Mouse (Mus musculus) G1E (cell line): ENCODE measurements around the gene Krtap3-1. TPM values are rescaled to one million over a fixed set of nuclear protein-coding genes. Genes with fewer than 3 reads are reported as not detected.
"Not testable (repeated sequence)": the region's sequence is repeated elsewhere in the genome, so short reads cannot be mapped to it uniquely, and the experiment has no call there.

Source experiments
- ATAC-seq: 2 replicates; pipeline ENCODE4 v1.8.0; 2016; ENCODE audit warnings: mild to moderate bottlenecking; ENCODE audit not compliant: insufficient number of reproducible peaks, poor library complexity, low FRiP score, severe bottlenecking; ENCODE audit errors: extremely low read depth
- DNase-seq: peaks from one replicate; pipeline ENCODE4 v3.0.0; 2012; ENCODE audit warnings: low spot score
- H3K27me3 ChIP-seq: 2 replicates; pipeline ENCODE4 v1.6.1; 2012; ENCODE audit warnings: mild to moderate bottlenecking, low read length, inconsistent platforms; ENCODE audit not compliant: insufficient read depth
- H3K36me3 ChIP-seq: replicated peaks from 2 replicates; pipeline ENCODE3; 2012; ENCODE audit warnings: mild to moderate bottlenecking, inconsistent platforms
- H3K4me1 ChIP-seq: 2 replicates; pipeline ENCODE4 v1.6.1; 2012; ENCODE audit warnings: low read depth, low read length, inconsistent platforms, mixed read lengths; ENCODE audit not compliant: insufficient read depth
- H3K4me3 ChIP-seq: 2 replicates; pipeline ENCODE4 v1.5.1; 2012; ENCODE audit warnings: low read depth, mild to moderate bottlenecking, inconsistent platforms, low read length, moderate library complexity, mixed read lengths
- H3K9me3 ChIP-seq: replicated peaks from 2 replicates; pipeline ENCODE4 v1.6.1; 2012; ENCODE audit warnings: inconsistent platforms
- CTCF ChIP-seq: IDR thresholded peaks from 2 replicates; pipeline ENCODE4 v1.5.1; 2012; ENCODE audit warnings: low read depth, low read length, inconsistent platforms, mixed read lengths
- GATA1 ChIP-seq: IDR thresholded peaks from 2 replicates; pipeline ENCODE4 v1.6.1; 2012; ENCODE audit warnings: borderline replicate concordance, low read length, inconsistent platforms, mixed read lengths
- GATA2 ChIP-seq: IDR thresholded peaks from 2 replicates; pipeline ENCODE4 v1.6.1; 2012; ENCODE audit warnings: low read depth, low read length, inconsistent platforms, borderline replicate concordance
- POLR2AphosphoS5 ChIP-seq: IDR thresholded peaks from 2 replicates; pipeline ENCODE4 v1.6.1; 2012; ENCODE audit warnings: low read depth, low read length, inconsistent platforms; ENCODE audit not compliant: insufficient replicate concordance
- TAL1 ChIP-seq: conservative IDR thresholded peaks from 2 replicates; pipeline ENCODE4 v1.6.1; 2012; ENCODE audit warnings: low read depth, low read length, inconsistent platforms, mixed read lengths
- polyA plus RNA-seq: library from polyadenylated mRNA; stranded (reverse); fragments of >175 nt; gene quantifications from 2 replicates; pipeline ENCODE4 v1.2.3, GENCODE M21; 2012
- total RNA-seq, 2 experiments: library from RNA; stranded (forward) in 1 of 2; stranded (reverse) in 1 of 2; fragments of 200-1000 nt in 1 of 2; fragments of >200 nt in 1 of 2; fragmentation: Nextera tagmentation in 1 of 2; gene quantifications; 2 replicates each; pipeline ENCODE4 v1.2.3; 2014 to 2017

Gene Krtap3-1
- not detected in 2 replicates for total RNA-seq (2014; fragmentation: Nextera tagmentation)
- not detected in 2 replicates for total RNA-seq (2017)
- not detected in 2 replicates for polyA plus RNA-seq

DNA sequence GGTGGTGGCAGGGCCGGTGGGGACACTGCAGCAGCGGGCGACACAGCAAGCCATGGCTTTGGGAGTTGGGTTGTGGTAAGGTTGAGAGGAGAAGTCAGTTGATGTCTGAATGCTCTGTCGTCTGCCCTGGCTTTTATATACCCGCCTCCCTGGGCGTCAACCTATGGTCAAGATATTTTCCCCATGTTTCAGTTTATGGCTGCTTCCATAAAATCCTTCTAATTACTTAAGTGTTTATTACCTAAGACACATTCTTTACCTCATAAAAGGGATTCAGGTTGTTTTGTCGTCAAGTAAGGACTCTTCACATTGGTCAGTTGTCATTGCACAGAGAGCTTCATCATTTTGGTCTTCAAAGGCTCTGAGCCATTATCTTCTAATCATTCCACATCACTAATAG is at the start of gene Krtap3-1:
Gene Krtap3-1 (minus strand): TSS at position 101 of the 400 bp plus-strand sequence.
- ATAC-seq (no peak), DNase-seq (no peak)
- no peaks in the 10 kb centered on the region for H3K36me3 ChIP-seq
- no peaks in the 10 kb centered on the region for H3K27me3 ChIP-seq
- peaks cover 12% of the 10 kb centered on the region for H3K9me3 ChIP-seq
- TF ChIP-seq GATA2 (no peak), CTCF (no peak), POLR2AphosphoS5 (no peak), GATA1 (no peak), TAL1 (no peak)
- no peaks in the 10 kb centered on the region for H3K4me1 ChIP-seq
- no peak within 1 kb of the TSS for H3K4me3 ChIP-seq

DNA sequence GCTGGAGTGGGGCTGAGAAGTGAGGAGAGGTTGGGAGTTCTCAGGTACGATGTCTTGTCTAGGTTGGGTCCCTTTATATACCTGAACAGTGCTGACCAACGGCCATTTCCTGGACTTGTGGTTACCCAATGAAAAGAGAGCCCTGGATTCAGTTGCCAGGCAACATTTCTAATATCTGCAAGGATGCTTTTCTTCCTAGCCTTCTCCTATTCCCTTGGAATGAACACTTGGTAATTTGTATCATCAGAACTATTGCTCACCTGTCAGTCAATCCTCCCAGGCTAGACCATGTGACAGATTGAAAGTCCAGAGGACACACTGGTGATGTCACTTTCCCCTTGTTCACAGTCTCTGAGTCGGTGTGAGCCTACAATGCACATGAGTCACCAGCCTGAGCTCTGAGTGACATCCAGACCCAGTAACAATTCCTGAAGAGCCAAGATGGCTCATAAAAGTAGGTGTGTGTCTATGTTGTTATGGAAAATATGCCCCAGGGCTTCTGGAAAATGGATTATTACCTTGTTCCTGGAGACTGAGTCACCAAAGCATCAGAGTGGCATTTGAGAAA is 48.5 kb upstream of the Krtap3-1 start, which contains the start of gene Krtap2-4:
Gene Krtap2-4 (minus strand): TSS at position 51 of the 568 bp plus-strand sequence.
- DNase-seq (no peak), ATAC-seq (no peak)
- TF ChIP-seq GATA1 (no peak), GATA2 (no peak), CTCF (no peak), TAL1 (no peak), POLR2AphosphoS5 (no peak)
- Histone ChIP-seq H3K9me3 (peaks cover 2% of the 10 kb centered on the region), H3K36me3 (no peaks in the 10 kb centered on the region), H3K27me3 (no peaks in the 10 kb centered on the region), H3K4me3 (no peak within 1 kb of the TSS), H3K4me1 (no peaks in the 10 kb centered on the region)

DNA sequence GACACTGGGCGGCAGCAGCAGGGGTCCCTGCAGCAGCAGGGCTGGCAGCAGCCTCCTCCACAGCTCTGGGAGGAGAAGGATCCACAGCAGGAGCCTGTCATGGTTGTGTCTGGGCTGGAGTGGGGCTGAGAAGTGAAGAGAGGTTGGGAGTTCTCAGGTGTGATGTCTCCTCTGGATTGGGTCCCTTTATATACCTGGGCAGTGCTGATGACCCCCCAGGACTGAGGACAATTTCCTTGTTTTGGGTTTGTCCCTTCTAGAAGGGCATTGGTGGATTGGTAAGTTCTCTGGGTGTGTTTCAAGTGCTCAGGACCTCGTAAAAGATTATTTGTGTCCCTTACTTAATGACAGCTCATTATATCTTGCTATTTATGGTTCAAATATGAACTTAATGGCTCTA is 43.7 kb upstream of the Krtap3-1 start, which contains the start of gene Gm11937:
Gene Gm11937 (minus strand): TSS at position 101 of the 400 bp plus-strand sequence.
- H3K4me1 ChIP-seq, H3K27me3 ChIP-seq, H3K4me3 ChIP-seq, ATAC-seq, H3K36me3 ChIP-seq, DNase-seq: not testable (repeated sequence)
- peaks cover 11% of the 10 kb centered on the region; the same call in 1 of the 2 replicates for H3K9me3 ChIP-seq

DNA sequence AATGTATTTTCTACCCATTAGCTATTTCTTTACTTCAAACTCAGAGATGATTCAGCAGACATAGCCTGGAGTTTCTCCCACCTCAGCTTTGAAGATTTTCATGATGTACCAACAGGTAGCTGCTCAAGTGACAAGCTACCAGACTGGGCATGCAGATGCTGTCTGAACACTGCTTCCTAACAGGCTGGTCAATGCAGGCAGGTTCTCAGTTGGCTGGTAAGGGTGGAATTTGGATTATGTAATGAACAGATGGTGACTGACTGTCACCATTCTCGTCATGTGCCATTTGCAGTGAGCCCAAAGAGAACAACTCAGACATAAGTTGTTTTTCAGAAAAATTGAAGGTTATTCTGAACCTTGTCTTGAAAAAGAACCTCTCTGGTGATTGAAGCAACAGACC is 42.7 kb upstream of the Krtap3-1 start:
- Histone ChIP-seq H3K4me3 (no peak overlapping the region), H3K27me3 (no peaks in the 10 kb centered on the region), H3K36me3 (no peaks in the 10 kb centered on the region), H3K4me1 (no peaks in the 10 kb centered on the region), H3K9me3 (peaks cover 14% of the 10 kb centered on the region)
- TF ChIP-seq GATA2 (no peak), TAL1 (no peak), CTCF (no peak), POLR2AphosphoS5 (no peak), GATA1 (no peak)
- no peak for ATAC-seq
- no peak for DNase-seq

DNA sequence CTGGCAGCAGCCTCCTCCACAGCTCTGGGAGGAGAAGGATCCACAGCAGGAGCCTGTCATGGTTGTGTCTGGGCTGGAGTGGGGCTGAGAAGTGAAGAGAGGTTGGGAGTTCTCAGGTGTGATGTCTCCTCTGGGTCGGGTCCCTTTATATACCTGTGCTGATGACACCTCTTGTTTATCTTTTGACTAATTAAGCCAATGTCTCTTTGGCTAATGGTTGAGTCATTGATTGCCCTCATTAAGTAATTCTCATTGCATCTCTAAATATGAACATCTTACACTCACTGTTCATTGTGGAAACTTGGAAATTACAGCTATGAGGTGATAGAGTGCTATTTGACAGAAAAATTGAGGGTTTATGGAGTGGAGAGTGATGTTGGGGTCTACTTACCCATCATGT is 36.8 kb upstream of the Krtap3-1 start, which contains the start of gene Gm11938:
Gene Gm11938 (minus strand): TSS at position 101 of the 400 bp plus-strand sequence.
- H3K4me1 ChIP-seq, H3K4me3 ChIP-seq, H3K36me3 ChIP-seq, DNase-seq, ATAC-seq, H3K27me3 ChIP-seq: not testable (repeated sequence)
- H3K9me3 ChIP-seq, result peaks cover 12% of the 10 kb centered on the region

DNA sequence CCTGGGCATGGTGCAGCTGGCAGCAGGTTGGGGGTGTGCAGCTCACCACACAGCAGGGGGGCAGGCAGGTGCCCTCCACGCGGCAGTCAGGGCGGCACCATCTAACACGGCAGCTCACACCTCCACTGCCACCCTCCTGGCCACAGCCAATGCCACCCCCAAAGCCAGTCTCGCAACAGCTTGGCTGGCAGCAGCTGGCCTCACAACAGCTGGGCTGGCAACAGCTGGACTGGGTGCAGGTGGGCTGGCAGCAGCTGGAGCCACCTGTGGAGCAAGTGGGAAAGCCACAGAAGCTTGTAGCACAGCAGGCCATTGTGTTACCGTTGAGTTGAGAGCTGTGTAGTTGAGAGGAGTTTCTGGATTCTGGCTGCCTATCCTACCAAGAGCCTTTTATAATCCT is 31.3 kb upstream of the Krtap3-1 start, which contains the start of gene Krtap9-3:
Gene Krtap9-3 (minus strand): TSS at position 364 of the 400 bp plus-strand sequence.
- not testable (repeated sequence) for DNase-seq, ATAC-seq, H3K27me3 ChIP-seq, H3K4me3 ChIP-seq, H3K4me1 ChIP-seq, H3K36me3 ChIP-seq
- peaks cover 11% of the 10 kb centered on the region; the same call in 1 of the 2 replicates for H3K9me3 ChIP-seq

DNA sequence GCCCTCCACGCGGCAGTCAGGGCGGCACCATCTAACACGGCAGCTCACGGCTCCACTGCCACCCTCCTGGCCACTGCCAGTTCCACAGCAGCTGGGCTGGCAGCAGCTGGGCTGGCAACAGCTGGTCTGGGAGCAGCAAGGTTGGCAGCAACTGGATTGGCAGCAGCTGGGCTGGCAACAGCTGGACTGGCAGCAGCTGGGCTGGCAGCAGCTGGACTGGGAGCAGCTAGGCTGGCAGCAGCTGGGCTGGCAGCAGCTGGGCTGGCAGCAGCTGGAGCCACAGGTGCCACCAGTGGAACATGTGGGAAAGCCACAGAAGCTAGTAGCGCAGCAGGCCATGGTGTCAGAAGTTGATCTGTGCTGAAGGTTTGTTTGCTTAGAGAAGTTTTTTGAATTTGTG is 24.6 kb upstream of the Krtap3-1 start, which contains the start of gene Krtap1-3:
Gene Krtap1-3 (minus strand): TSS at position 359 of the 400 bp plus-strand sequence.
- TF ChIP-seq GATA1 (no peak), TAL1 (no peak), CTCF (no peak), POLR2AphosphoS5 (no peak), GATA2 (no peak)
- Histone ChIP-seq H3K27me3 (no peaks in the 10 kb centered on the region), H3K4me1 (no peaks in the 10 kb centered on the region), H3K36me3 (no peaks in the 10 kb centered on the region), H3K4me3 (no peak within 1 kb of the TSS), H3K9me3 (peaks cover 11% of the 10 kb centered on the region)
- DNase-seq, result no peak
- no peak for ATAC-seq
